Mouse (Mus musculus): ENCODE data around the gene Pmp22.

Gene Pmp22

GRCm38 (mm10) chr11:63128784-63129183, at the start of gene Pmp22:
Gene Pmp22 (plus strand): TSS chr11:63128982.
- DNase-seq (ENCODE audit: low spot score in 2 of 2) = no peak

DNA sequence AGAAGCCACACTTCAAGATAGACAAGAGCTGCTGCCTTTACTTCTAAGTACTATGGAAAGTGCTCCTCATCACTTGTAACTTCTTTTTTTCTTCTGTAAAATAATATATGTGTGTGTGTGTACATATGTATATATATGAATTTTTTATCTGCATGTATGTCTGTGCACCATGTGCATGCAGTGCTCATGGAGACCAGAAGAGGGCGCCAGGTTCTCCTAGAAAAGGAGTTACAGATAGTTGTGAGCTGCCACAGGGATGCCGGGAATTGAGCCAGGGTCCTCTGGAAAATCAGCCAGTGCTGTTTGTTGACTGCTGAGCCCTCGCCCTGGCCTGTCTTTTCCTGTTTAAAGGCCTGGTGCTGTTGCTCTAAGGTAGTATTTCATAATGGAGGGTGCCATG, 44.2 kb upstream of the Pmp22 start:
- DNase-seq (ENCODE audit: low spot score in 2 of 2) = no peak

- DNase-seq (ENCODE audit: low spot score in 2 of 2) = no peak
Observed at GRCm38 (mm10) chr11:63088672-63089071, 40.1 kb upstream of the Pmp22 start.

GRCm38 (mm10) chr11:63090210-63090609, 38.6 kb upstream of the Pmp22 start:
- DNase-seq (ENCODE audit: low spot score in 2 of 2) = no peak

DNA sequence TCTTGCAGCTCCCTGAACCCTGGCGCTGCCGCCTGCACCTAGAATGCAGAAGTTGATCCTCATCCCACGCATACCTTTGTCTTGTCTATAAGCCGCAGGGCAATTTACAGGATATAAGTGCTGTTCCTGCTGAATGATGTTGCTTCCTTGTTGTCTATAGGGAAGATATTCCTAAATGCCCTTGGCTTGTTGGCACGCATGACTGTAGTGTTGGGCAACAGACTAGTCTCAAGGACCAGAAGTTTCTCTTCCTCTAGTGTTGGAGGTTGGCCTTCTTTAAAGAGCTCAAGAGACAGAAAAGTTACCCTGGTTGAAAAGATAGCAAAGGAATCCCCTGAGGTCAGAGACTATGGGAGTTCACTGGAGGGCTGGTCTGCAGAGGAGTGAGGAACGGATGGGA, 37.8 kb upstream of the Pmp22 start:
- no peak for DNase-seq (ENCODE audit: low spot score in 2 of 2)

DNA sequence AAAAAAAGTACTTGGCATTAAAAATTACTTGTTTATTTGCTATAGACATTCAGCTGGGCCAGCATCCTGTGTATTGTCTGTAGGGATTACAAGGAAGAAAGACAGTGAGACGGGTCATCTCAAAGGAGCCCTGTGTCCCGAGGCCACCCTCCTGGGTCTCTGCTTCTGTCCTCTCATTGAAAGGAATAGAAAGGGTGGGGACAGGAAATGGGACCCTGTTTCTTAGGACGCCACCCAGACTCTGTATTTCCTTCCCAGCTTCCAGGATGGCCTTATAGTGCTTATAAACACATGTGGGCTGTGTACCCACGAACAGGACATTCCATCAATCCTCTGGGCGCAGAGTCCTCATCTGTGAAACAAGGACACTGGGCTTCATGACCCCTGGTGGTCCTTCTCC, 36.5 kb upstream of the Pmp22 start:
- no peak for DNase-seq (ENCODE audit: low spot score in 2 of 2)

GRCm38 (mm10) chr11:63093601-63094000, 35.2 kb upstream of the Pmp22 start:
- no peak for DNase-seq (ENCODE audit: low spot score in 2 of 2)

GRCm38 (mm10) chr11:63094496-63094895, 34.3 kb upstream of the Pmp22 start:
- no peak for DNase-seq (ENCODE audit: low spot score in 2 of 2)

DNA sequence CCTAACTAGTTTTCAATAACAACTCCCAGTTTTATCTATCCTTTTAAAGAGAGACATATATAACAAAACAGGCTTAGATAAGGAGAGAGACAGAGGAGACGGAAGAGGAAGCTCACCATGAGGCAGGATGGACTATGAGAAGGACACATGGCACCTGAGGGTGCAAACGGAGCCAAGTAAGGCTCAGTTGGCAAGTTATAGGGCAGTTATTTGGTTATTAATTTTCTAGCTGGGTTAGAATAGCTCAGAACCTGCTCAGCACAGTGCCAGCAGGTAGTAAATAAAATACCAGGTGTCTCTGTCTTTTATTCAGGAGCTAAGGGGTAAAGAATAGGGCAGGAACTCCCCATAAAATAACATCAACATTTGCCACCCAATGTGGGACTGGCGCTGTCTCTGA, 30.8 kb upstream of the Pmp22 start:
- DNase-seq (ENCODE audit: low spot score in 2 of 2) = no peak

DNA sequence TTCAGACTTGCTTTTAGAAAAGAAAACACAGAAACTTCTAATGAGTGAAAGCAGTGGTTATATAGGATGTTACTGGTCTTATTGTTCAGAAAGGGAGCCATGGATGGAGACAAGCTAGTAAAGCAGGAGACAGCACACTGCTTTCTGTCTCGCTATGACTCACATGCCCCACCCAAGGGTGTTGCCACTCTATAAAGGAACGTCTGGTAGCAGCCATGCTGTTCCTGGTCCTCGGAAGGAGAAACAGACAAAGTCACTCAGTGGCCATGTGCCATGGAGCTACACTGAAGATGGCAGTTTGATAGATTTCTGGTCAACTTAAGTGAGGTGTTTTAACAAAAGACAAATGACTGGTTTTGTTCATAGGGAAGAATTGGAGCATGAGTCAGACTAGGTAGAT, 29.4 kb upstream of the Pmp22 start:
- DNase-seq (ENCODE audit: low spot score in 2 of 2) = no peak

DNA sequence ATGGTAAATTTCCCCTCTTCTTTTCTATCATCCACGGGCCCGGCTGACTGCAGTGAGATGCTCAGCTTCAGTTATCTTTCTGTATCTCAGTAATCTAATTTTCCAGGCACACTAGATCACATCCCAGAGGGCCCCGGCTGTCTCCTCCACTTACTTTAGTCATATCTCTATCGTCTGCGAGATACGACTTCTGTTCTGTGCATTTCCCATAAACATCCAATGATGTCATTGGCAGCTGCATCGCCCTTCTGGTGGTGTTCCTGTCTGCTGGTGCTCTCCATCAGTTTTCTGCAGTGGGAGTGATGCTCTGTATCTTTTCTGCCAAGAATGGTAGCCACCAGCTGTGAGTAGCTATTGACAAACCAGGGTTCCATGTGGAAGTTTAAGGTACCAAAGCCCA, 25.5 kb upstream of the Pmp22 start:
- peak; percentile 8 to 13 for DNase-seq (ENCODE audit: low spot score in 2 of 2)

DNA sequence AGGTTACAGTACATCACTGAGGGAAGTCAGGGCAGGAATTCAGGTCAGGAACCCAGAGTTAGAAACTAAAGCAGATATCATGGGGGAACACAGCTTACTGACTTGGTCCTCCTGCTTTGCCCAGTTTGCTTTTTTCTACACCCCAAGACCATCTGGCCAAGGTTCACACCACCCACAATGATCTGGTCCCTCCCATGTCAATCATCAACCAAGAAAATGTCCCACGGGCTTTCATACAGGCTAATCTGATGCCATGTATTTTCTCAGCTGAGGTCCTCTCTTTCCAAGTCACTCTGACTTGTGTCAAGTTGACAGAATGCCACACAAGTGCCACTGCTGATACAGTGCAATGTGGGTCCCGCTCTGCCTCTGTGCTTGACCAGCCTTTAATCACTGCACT, 24.8 kb upstream of the Pmp22 start:
- DNase-seq (ENCODE audit: low spot score in 2 of 2) = no peak

DNA sequence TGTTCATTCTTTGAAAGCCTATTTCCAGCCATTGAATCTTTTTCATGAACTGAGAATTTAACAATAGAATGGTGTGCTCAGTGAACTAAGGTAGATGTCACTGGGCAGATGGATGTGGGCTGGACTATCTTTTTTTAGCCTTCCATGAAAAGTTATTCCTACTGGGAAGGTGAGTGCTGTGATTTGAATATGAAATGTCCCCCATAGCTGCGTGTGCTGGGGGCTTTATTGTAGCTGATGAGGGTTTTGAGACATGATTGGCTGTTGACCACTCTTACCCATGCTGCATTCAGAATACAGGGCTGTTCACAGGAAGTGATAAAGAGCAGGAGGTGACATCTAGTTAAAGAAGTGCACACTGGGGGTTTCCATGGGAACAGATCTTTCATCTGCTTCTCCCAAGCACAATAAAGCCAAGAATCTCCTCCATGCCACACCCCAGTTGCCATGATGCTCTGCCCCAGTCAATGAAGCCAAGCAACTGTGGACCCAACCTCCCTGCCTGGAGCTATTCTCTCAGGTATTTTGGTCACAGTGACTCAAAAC, 19.5 kb upstream of the Pmp22 start:
- DNase-seq (ENCODE audit: low spot score in 2 of 2) = no peak

GRCm38 (mm10) chr11:63110329-63110728, 18.5 kb upstream of the Pmp22 start:
- DNase-seq (ENCODE audit: low spot score in 2 of 2) = no peak

GRCm38 (mm10) chr11:63114807-63115641, 13.8 kb upstream of the Pmp22 start:
- no peak for DNase-seq (ENCODE audit: low spot score in 2 of 2)

- DNase-seq (ENCODE audit: low spot score in 2 of 2) = no peak
Observed at GRCm38 (mm10) chr11:63116652-63117051, 12.1 kb upstream of the Pmp22 start.

DNA sequence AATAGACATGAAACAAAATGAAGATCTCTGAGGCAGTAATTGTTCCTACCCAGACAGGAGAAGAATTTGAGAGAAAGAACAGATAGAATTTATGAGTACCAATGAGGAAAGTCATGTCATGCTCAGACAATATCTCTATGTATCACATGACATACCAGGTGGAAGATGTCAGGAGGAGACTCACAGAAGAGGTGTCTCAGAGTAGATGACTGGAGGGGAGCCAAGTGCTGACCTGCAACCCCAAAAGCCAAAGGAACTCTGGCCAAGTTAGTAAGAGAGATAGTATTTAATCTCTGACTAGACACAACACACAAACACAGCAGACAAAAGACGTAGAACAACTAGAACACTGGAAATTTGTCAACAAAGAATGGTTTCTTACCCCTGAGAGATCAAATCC, 11.5 kb upstream of the Pmp22 start:
- no peak for DNase-seq (ENCODE audit: low spot score in 2 of 2)

GRCm38 (mm10) chr11:63119791-63120190, 9.0 kb upstream of the Pmp22 start:
- DNase-seq (ENCODE audit: low spot score in 2 of 2) = no peak

DNA sequence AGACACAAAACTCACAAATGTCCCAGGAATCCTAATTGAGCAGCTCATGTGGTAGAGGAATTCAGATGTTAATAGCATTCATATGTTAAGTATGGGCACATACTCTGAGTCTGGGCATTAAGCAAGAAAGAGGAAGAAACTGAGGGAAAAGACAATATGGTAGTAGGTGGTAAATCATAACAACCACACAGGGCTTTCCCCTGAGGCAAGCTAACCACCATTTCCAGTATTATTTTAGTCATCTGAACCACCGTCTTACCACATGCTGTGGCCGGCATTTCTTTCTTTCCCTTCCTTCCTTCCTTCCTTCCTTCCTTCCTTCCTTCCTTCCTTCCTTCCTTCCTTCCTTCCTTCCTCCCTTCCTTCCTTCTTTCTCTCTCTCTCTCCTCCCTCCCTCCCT, 6.5 kb upstream of the Pmp22 start:
- DNase-seq (ENCODE audit: low spot score in 2 of 2) = no peak

DNA sequence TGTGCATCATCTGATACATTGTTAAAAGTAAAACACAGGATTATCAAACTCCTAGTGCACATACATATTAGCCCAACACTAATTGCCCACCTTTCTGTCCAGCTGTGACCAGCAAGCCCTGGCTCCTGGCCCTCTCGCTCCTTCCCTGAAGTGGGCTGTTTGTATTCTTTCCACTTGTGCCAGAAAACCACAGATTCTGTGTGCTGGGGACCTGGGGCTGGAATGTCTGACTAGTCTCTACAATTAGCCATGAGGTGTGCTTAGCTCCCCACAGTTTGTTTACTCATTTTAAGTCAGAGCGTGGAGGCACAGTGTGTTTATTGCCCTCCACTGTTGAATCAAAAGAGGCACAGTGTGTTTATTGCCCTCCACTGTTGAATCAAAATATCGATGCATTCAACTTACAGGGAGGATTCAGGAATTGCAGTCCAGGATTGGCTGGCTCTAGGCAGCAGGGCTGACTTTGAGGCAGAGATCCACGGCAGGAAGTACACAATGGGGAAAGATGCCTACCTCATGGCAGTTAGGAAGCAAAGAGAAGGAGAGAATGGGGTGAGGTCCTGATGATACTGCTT, 5.9 kb upstream of the Pmp22 start:
- DNase-seq (ENCODE audit: low spot score in 2 of 2) = no peak

GRCm38 (mm10) chr11:63124316-63124715, 4.5 kb upstream of the Pmp22 start:
- no peak for DNase-seq (ENCODE audit: low spot score in 2 of 2)

GRCm38 (mm10) chr11:63125832-63126456, 2.8 kb upstream of the Pmp22 start:
- DNase-seq (ENCODE audit: low spot score in 2 of 2) = no peak

- no peak for DNase-seq (ENCODE audit: low spot score in 2 of 2)
Observed at GRCm38 (mm10) chr11:63126976-63127375, 1.8 kb upstream of the Pmp22 start.
